Mouse (Mus musculus) MEL (cell line): ENCODE data around the gene Scaf11. TPM values are rescaled to one million over a fixed set of nuclear protein-coding genes. Genes with fewer than 3 reads are reported as not detected.
A peak's percentile ranks its signal among the peaks of the same experiment; 100 is the strongest.

ENCODE experiments used
- DNase-seq: peaks from one replicate; pipeline ENCODE4 v3.0.0; 2011; ENCODE audit warnings: low read depth, low spot score
- H3K27ac ChIP-seq: 2 replicates; pipeline ENCODE4 v1.5.1; 2012; ENCODE audit warnings: low read depth, mild to moderate bottlenecking, control low read depth, low read length, moderate library complexity; ENCODE audit not compliant: control insufficient read depth
- H3K27me3 ChIP-seq, 2 experiments: fragments of 150-350 bp in 1 of 2; sonication (generic) in 1 of 2; 2 replicates each; pipeline ENCODE4 v1.6.1; 2012; ENCODE audit warnings: low read length in 2 of 2, mild to moderate bottlenecking in 2 of 2, improper control_type of control experiment in 1 of 2, moderate library complexity in 1 of 2; ENCODE audit not compliant: insufficient read depth in 2 of 2, control insufficient read depth in 1 of 2
- H3K36me3 ChIP-seq, 2 experiments: 2 replicates each; pipeline ENCODE4 v1.6.1; 2012 to 2014; ENCODE audit warnings: low read length in 2 of 2, improper control_type of control experiment in 1 of 2, inconsistent platforms in 1 of 2, mild to moderate bottlenecking in 1 of 2; ENCODE audit not compliant: insufficient read depth in 2 of 2, control insufficient read depth in 1 of 2
- H3K4me1 ChIP-seq, 2 experiments: fragments of 150-350 bp in 1 of 2; sonication (generic) in 1 of 2; 2 replicates each; pipeline ENCODE4 v1.6.1; 2012; ENCODE audit warnings: low read length in 2 of 2, improper control_type of control experiment in 1 of 2, mild to moderate bottlenecking in 1 of 2; ENCODE audit not compliant: insufficient read depth in 2 of 2, control insufficient read depth in 1 of 2
- H3K4me3 ChIP-seq, 2 experiments: fragments of 150-350 bp in 1 of 2; sonication (generic) in 1 of 2; 2 replicates each; pipeline ENCODE4 v1.5.1; 2012; ENCODE audit warnings: low read depth in 2 of 2, low read length in 2 of 2, mild to moderate bottlenecking in 2 of 2, moderate library complexity in 2 of 2, control low read depth in 1 of 2, improper control_type of control experiment in 1 of 2; ENCODE audit not compliant: control insufficient read depth in 1 of 2, insufficient read depth in 1 of 2
- H3K79me2 ChIP-seq: 2 replicates; pipeline ENCODE4 v1.6.1; 2012; ENCODE audit warnings: mild to moderate bottlenecking, low read length, moderate library complexity; ENCODE audit not compliant: control insufficient read depth, poor library complexity, insufficient read depth
- H3K9ac ChIP-seq: 2 replicates; pipeline ENCODE4 v1.6.1; 2012; ENCODE audit warnings: low read depth, mild to moderate bottlenecking, control low read depth, low read length, moderate library complexity; ENCODE audit not compliant: control insufficient read depth, poor library complexity, severe bottlenecking
- H3K9me3 ChIP-seq: fragments of 150-350 bp; sonication (generic); replicated peaks from 2 replicates; pipeline ENCODE4 v1.6.1; 2012; ENCODE audit warnings: mild to moderate bottlenecking, low read length, improper control_type of control experiment, moderate library complexity; ENCODE audit not compliant: insufficient read depth
- BHLHE40 ChIP-seq: IDR thresholded peaks from 2 replicates; pipeline ENCODE4 v1.6.1; 2012; ENCODE audit warnings: low read depth, mild to moderate bottlenecking, inconsistent platforms, low read length, improper control_type of control experiment, borderline replicate concordance
- CHD1 ChIP-seq: IDR thresholded peaks from 2 replicates; pipeline ENCODE4 v1.6.1; 2012; ENCODE audit warnings: low read depth, mild to moderate bottlenecking, inconsistent platforms, low read length, improper control_type of control experiment
- CHD2 ChIP-seq: IDR thresholded peaks from 2 replicates; pipeline ENCODE4 v1.6.1; 2011; ENCODE audit warnings: low read length, improper control_type of control experiment
- CTCF ChIP-seq, 3 experiments: IDR thresholded peaks in 2 of 3; conservative IDR thresholded peaks in 1 of 3; 2 replicates each; pipeline ENCODE4 v1.5.1; 2011 to 2012; ENCODE audit warnings: low read length in 3 of 3, low read depth in 2 of 3, mild to moderate bottlenecking in 2 of 3, improper control_type of control experiment in 1 of 3, inconsistent platforms in 1 of 3, mixed read lengths in 1 of 3, moderate library complexity in 1 of 3; ENCODE audit not compliant: control insufficient read depth in 1 of 3, insufficient read depth in 1 of 3, poor library complexity in 1 of 3, severe bottlenecking in 1 of 3
- E2F4 ChIP-seq: IDR thresholded peaks from 2 replicates; pipeline ENCODE4 v1.6.1; 2011; ENCODE audit warnings: low read depth, low read length, improper control_type of control experiment, borderline replicate concordance
- ELF1 ChIP-seq: IDR thresholded peaks from 2 replicates; pipeline ENCODE4 v1.6.1; 2014; ENCODE audit warnings: low read depth, mild to moderate bottlenecking, inconsistent platforms, low read length, improper control_type of control experiment, moderate library complexity
- EP300 ChIP-seq, 2 experiments: IDR thresholded peaks; 2 replicates each; pipeline ENCODE4 v1.6.1; 2011; ENCODE audit warnings: improper control_type of control experiment in 2 of 2, low read length in 2 of 2, low read depth in 1 of 2, mild to moderate bottlenecking in 1 of 2
- ETS1 ChIP-seq: IDR thresholded peaks from 2 replicates; pipeline ENCODE4 v1.6.1; 2012; ENCODE audit warnings: low read depth, mild to moderate bottlenecking, inconsistent platforms, low read length, improper control_type of control experiment, moderate library complexity
- GABPA ChIP-seq: IDR thresholded peaks from 2 replicates; pipeline ENCODE4 v1.6.1; 2012; ENCODE audit warnings: low read depth, mild to moderate bottlenecking, inconsistent platforms, low read length, improper control_type of control experiment, moderate library complexity
- HCFC1 ChIP-seq: IDR thresholded peaks from 2 replicates; pipeline ENCODE4 v1.6.1; 2012; ENCODE audit warnings: low read depth, mild to moderate bottlenecking, inconsistent platforms, low read length, improper control_type of control experiment, moderate library complexity
- JUND ChIP-seq: IDR thresholded peaks from 2 replicates; pipeline ENCODE4 v1.6.1; 2011; ENCODE audit warnings: low read depth, mild to moderate bottlenecking, improper control_type of control experiment, low read length
- KAT2A ChIP-seq: conservative IDR thresholded peaks from 2 replicates; pipeline ENCODE4 v1.6.1; 2012; ENCODE audit warnings: low read depth, low read length, improper control_type of control experiment, inconsistent platforms
- MAFK ChIP-seq: IDR thresholded peaks from 2 replicates; pipeline ENCODE4 v1.6.1; 2011; ENCODE audit warnings: low read depth, mild to moderate bottlenecking, low read length, improper control_type of control experiment, borderline replicate concordance
- MAX ChIP-seq: IDR thresholded peaks from 2 replicates; pipeline ENCODE4 v1.6.1; 2011; ENCODE audit warnings: low read length, improper control_type of control experiment
- MAZ ChIP-seq: IDR thresholded peaks from 2 replicates; pipeline ENCODE4 v1.6.1; 2012; ENCODE audit warnings: low read depth, mild to moderate bottlenecking, inconsistent platforms, low read length, improper control_type of control experiment
- MXI1 ChIP-seq: IDR thresholded peaks from 2 replicates; pipeline ENCODE4 v1.6.1; 2011; ENCODE audit warnings: mild to moderate bottlenecking, low read depth, low read length, improper control_type of control experiment
- MYB ChIP-seq: IDR thresholded peaks from 2 replicates; pipeline ENCODE4 v1.6.1; 2011; ENCODE audit warnings: mild to moderate bottlenecking, low read depth, low read length, improper control_type of control experiment
- MYC ChIP-seq: IDR thresholded peaks from 2 replicates; pipeline ENCODE4 v1.6.1; 2011; ENCODE audit warnings: low read depth, mild to moderate bottlenecking, low read length, improper control_type of control experiment, moderate library complexity
- NRF1 ChIP-seq: IDR thresholded peaks from 2 replicates; pipeline ENCODE4 v1.6.1; 2014; ENCODE audit warnings: low read depth, mild to moderate bottlenecking, inconsistent platforms, low read length, improper control_type of control experiment, moderate library complexity; ENCODE audit not compliant: poor library complexity, insufficient read depth, severe bottlenecking
- POLR2A ChIP-seq, 2 experiments: IDR thresholded peaks; 2 replicates each; pipeline ENCODE4 v1.6.1; 2011 to 2012; ENCODE audit warnings: low read length in 2 of 2, mild to moderate bottlenecking in 2 of 2, control low read depth in 1 of 2, improper control_type of control experiment in 1 of 2, low read depth in 1 of 2, moderate library complexity in 1 of 2; ENCODE audit not compliant: control insufficient read depth in 1 of 2, insufficient read depth in 1 of 2, poor library complexity in 1 of 2
- POLR2AphosphoS5 ChIP-seq: IDR thresholded peaks from 2 replicates; pipeline ENCODE4 v1.6.1; 2012; ENCODE audit warnings: low read depth, borderline replicate concordance, mild to moderate bottlenecking, inconsistent platforms, low read length, moderate library complexity, mixed read lengths
- RAD21 ChIP-seq: IDR thresholded peaks from 2 replicates; pipeline ENCODE4 v1.6.1; 2011; ENCODE audit warnings: mild to moderate bottlenecking, low read depth, low read length, improper control_type of control experiment
- RCOR1 ChIP-seq: IDR thresholded peaks from 2 replicates; pipeline ENCODE4 v1.6.1; 2012; ENCODE audit warnings: low read depth, mild to moderate bottlenecking, inconsistent platforms, low read length, improper control_type of control experiment
- SIN3A ChIP-seq: IDR thresholded peaks from 2 replicates; pipeline ENCODE4 v1.6.1; 2012; ENCODE audit warnings: low read length, improper control_type of control experiment, inconsistent platforms
- SMC3 ChIP-seq: IDR thresholded peaks from 2 replicates; pipeline ENCODE4 v1.6.1; 2011; ENCODE audit warnings: low read depth, low read length, improper control_type of control experiment
- TAL1 ChIP-seq: IDR thresholded peaks from 2 replicates; pipeline ENCODE4 v1.6.1; 2012; ENCODE audit warnings: mild to moderate bottlenecking, inconsistent platforms, low read length, moderate library complexity, mixed read lengths
- TBP ChIP-seq: IDR thresholded peaks from 2 replicates; pipeline ENCODE4 v1.8.0; 2011; ENCODE audit warnings: low read depth, low read length, improper control_type of control experiment
- TCF12 ChIP-seq: IDR thresholded peaks from 2 replicates; pipeline ENCODE4 v1.6.1; 2014; ENCODE audit warnings: low read depth, mild to moderate bottlenecking, inconsistent platforms, low read length, improper control_type of control experiment, moderate library complexity
- UBTF ChIP-seq: IDR thresholded peaks from 2 replicates; pipeline ENCODE4 v1.6.1; 2012; ENCODE audit warnings: low read depth, mild to moderate bottlenecking, inconsistent platforms, low read length, improper control_type of control experiment, moderate library complexity, borderline replicate concordance; ENCODE audit not compliant: insufficient read depth
- USF1 ChIP-seq: IDR thresholded peaks from 2 replicates; pipeline ENCODE4 v1.6.1; 2014; ENCODE audit warnings: low read depth, mild to moderate bottlenecking, inconsistent platforms, low read length, improper control_type of control experiment, moderate library complexity
- USF2 ChIP-seq, 2 experiments: IDR thresholded peaks; 2 replicates each; pipeline ENCODE4 v1.6.1; 2011 to 2012; ENCODE audit warnings: improper control_type of control experiment in 2 of 2, low read length in 2 of 2, borderline replicate concordance in 1 of 2, inconsistent platforms in 1 of 2, low read depth in 1 of 2, mild to moderate bottlenecking in 1 of 2; ENCODE audit not compliant: insufficient read depth in 1 of 2
- ZKSCAN1 ChIP-seq: IDR thresholded peaks from 2 replicates; pipeline ENCODE4 v1.6.1; 2012; ENCODE audit warnings: low read depth, mild to moderate bottlenecking, inconsistent platforms, low read length, improper control_type of control experiment, moderate library complexity
- ZMIZ1 ChIP-seq: IDR thresholded peaks from 2 replicates; pipeline ENCODE4 v1.6.1; 2012; ENCODE audit warnings: low read depth, mild to moderate bottlenecking, inconsistent platforms, low read length, improper control_type of control experiment, moderate library complexity
- ZNF384 ChIP-seq: IDR thresholded peaks from 2 replicates; pipeline ENCODE4 v1.6.1; 2012; ENCODE audit warnings: low read depth, mild to moderate bottlenecking, inconsistent platforms, low read length, improper control_type of control experiment
- polyA plus RNA-seq, 2 experiments: library from polyadenylated mRNA; stranded (reverse) in 1 of 2; unstranded in 1 of 2; fragments of >175 nt in 1 of 2; fragments of >200 nt in 1 of 2; gene quantifications; 2 replicates each; pipeline versions ENCODE4 v1.2.1 to v1.2.4; 2012; ENCODE audit warnings: low replicate concordance in 2 of 2, low read depth in 1 of 2; ENCODE audit not compliant: insufficient read length in 2 of 2, insufficient read depth in 1 of 2, missing spikeins in 1 of 2
- total RNA-seq: library from RNA; depleted of rRNA; stranded (reverse); fragments of 300-350 nt; gene quantifications from 2 replicates; pipeline ENCODE4 v1.2.3, GENCODE M21; 2012; rRNA removed

Gene Scaf11
- total RNA-seq (137 and 156 TPM in 2 replicates), polyA plus RNA-seq (100 to 1,000 TPM; 165 to 242 TPM)

DNA sequence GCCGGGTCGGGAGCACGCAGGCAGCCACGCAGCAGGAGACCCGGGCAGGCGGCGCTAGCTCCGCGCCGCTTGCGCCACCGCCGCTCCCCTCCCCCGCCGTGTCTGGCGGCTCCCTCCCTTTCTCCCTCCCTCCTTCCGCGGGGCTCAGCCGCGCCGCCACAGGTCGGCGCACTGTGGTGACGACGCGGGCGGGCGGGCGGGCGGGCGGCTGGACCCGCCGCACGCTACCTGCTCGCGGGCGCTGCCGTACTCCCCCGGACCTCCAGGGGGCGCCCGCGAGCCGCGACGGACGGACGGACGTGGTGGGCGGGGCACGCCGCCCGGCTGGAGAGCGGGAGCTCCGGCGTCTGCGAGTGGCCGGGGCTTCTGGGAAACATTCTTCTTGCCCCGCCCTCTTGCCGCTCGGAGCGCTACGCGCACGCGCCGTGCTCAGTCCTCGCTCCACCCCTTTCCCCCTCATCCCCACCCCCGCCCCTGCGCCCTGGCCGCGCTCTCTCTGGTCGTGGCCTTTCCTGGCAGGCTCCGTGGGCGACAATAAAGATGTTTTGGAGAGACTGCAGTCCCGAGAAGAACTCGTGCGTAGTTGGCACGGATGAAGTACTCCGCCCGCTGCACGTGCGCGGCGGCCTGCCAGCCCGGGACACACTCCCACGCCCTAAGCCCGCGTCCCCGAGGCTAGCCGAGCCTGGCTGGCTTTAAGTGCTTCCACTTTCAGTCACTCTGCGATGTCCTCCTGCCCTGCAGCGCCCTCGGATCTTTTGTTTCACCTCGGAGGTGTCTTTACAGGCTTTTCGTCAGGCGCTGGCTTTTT lies at the start of gene Scaf11:
TSS of gene Scaf11 (minus strand) at position 114 of the 811 bp plus-strand sequence.
- H3K27ac ChIP-seq = peak within 1 kb of the TSS; percentile 93
- peak; percentile 98 for DNase-seq
- peaks cover 3 to 42% of the 10 kb centered on the region in 2 experiments; a peak in 3 of 4 replicates for H3K36me3 ChIP-seq
- no peaks in the 10 kb centered on the region for H3K9me3 ChIP-seq
- peak within 1 kb of the TSS; percentile 98 for H3K9ac ChIP-seq
- H3K4me3 ChIP-seq = peak within 1 kb of the TSS; percentile 83 to 88
- peaks cover 50% of the 10 kb centered on the region for H3K79me2 ChIP-seq
- H3K4me1 ChIP-seq = peaks cover 26 to 33% of the 10 kb centered on the region in 2 experiments
- no peaks in the 10 kb centered on the region for H3K27me3 ChIP-seq
- TF ChIP-seq TAL1 (no peak), SMC3 (peak; percentile 24), MXI1 (peak; percentile 94), ZKSCAN1 (no peak), CTCF (IDR thresholded peaks at IDR 0.05 in 2 of 3, conservative IDR thresholded peaks at IDR 0.05 in 1 of 3; ENCODE audit: control insufficient read depth in 1 of 3, insufficient read depth in 1 of 3, low read depth in 2 of 3, low read length in 3 of 3, poor library complexity in 1 of 3, severe bottlenecking in 1 of 3) (peak in 2 of 3 experiments; percentile 78 to 93; a peak in 5 of 6 replicates), TBP (peak; percentile 44), USF1 (peak; percentile 52; the same call in 1 of the 2 replicates), POLR2AphosphoS5 (0 out of 2 replicates have a peak, but pooled peaks have one; percentile 19), KAT2A (peak; percentile 55; the same call in 1 of the 2 replicates), BHLHE40 (peak; percentile 98), TCF12 (peak; percentile 63), MYB (no peak), JUND (no peak), UBTF (no peak), EP300 (IDR thresholded peaks at IDR 0.05; ENCODE audit: low read depth in 1 of 2, low read length in 2 of 2) (no peak; a peak in 1 of 4 replicates), GABPA (no peak; the same call in 1 of the 2 replicates), HCFC1 (peak; percentile 88), MAFK (no peak), E2F4 (peak; percentile 93; the same call in 1 of the 2 replicates), POLR2A (IDR thresholded peaks at IDR 0.05; ENCODE audit: control insufficient read depth in 1 of 2, insufficient read depth in 1 of 2, low read depth in 1 of 2, low read length in 2 of 2, poor library complexity in 1 of 2) (peak; percentile 92 to 94), ZMIZ1 (peak; percentile 81), SIN3A (peak; percentile 83), CHD1 (peak; percentile 76; the same call in 1 of the 2 replicates), NRF1 (peak; percentile 82), RAD21 (no peak), MAX (peak; percentile 96), ELF1 (peak; percentile 39), ETS1 (peak; percentile 54; the same call in 1 of the 2 replicates), MYC (peak; percentile 86), ZNF384 (0 out of 2 replicates have a peak, but pooled peaks have one; percentile 11), MAZ (peak; percentile 94), RCOR1 (0 out of 2 replicates have a peak, but pooled peaks have one; percentile 46), USF2 (IDR thresholded peaks at IDR 0.05; ENCODE audit: borderline replicate concordance in 1 of 2, insufficient read depth in 1 of 2, low read depth in 1 of 2, low read length in 2 of 2) (no peak), CHD2 (no peak)
